Mouse (Mus musculus) MEL (cell line): ENCODE measurements around the gene Cln5.

ENCODE experiments used
- BHLHE40 ChIP-seq: IDR thresholded peaks from 2 replicates; pipeline ENCODE4 v1.6.1; 2012; ENCODE audit warnings: low read depth, mild to moderate bottlenecking, inconsistent platforms, low read length, improper control_type of control experiment, borderline replicate concordance
- CTCF ChIP-seq, 3 experiments: IDR thresholded peaks in 2 of 3; conservative IDR thresholded peaks in 1 of 3; 2 replicates each; pipeline ENCODE4 v1.5.1; 2011 to 2012; ENCODE audit warnings: low read length in 3 of 3, low read depth in 2 of 3, mild to moderate bottlenecking in 2 of 3, improper control_type of control experiment in 1 of 3, inconsistent platforms in 1 of 3, mixed read lengths in 1 of 3, moderate library complexity in 1 of 3; ENCODE audit not compliant: control insufficient read depth in 1 of 3, insufficient read depth in 1 of 3, poor library complexity in 1 of 3, severe bottlenecking in 1 of 3
- E2F4 ChIP-seq: IDR thresholded peaks from 2 replicates; pipeline ENCODE4 v1.6.1; 2011; ENCODE audit warnings: low read depth, low read length, improper control_type of control experiment, borderline replicate concordance
- JUND ChIP-seq: IDR thresholded peaks from 2 replicates; pipeline ENCODE4 v1.6.1; 2011; ENCODE audit warnings: low read depth, mild to moderate bottlenecking, improper control_type of control experiment, low read length
- MAFK ChIP-seq: IDR thresholded peaks from 2 replicates; pipeline ENCODE4 v1.6.1; 2011; ENCODE audit warnings: low read depth, mild to moderate bottlenecking, low read length, improper control_type of control experiment, borderline replicate concordance
- MEF2A ChIP-seq: IDR thresholded peaks from 2 replicates; pipeline ENCODE4 v1.6.1; 2014; ENCODE audit warnings: low read depth, mild to moderate bottlenecking, inconsistent platforms, low read length, improper control_type of control experiment; ENCODE audit not compliant: poor library complexity, insufficient replicate concordance, severe bottlenecking; ENCODE audit errors: extremely low read depth
- MXI1 ChIP-seq: IDR thresholded peaks from 2 replicates; pipeline ENCODE4 v1.6.1; 2011; ENCODE audit warnings: mild to moderate bottlenecking, low read depth, low read length, improper control_type of control experiment
- NELFE ChIP-seq: IDR thresholded peaks from 2 replicates; pipeline ENCODE4 v1.6.1; 2011; ENCODE audit warnings: low read depth, low read length, improper control_type of control experiment
- NRF1 ChIP-seq: IDR thresholded peaks from 2 replicates; pipeline ENCODE4 v1.6.1; 2014; ENCODE audit warnings: low read depth, mild to moderate bottlenecking, inconsistent platforms, low read length, improper control_type of control experiment, moderate library complexity; ENCODE audit not compliant: poor library complexity, insufficient read depth, severe bottlenecking
- POLR2A ChIP-seq, 2 experiments: IDR thresholded peaks; 2 replicates each; pipeline ENCODE4 v1.6.1; 2011 to 2012; ENCODE audit warnings: low read length in 2 of 2, mild to moderate bottlenecking in 2 of 2, control low read depth in 1 of 2, improper control_type of control experiment in 1 of 2, low read depth in 1 of 2, moderate library complexity in 1 of 2; ENCODE audit not compliant: control insufficient read depth in 1 of 2, insufficient read depth in 1 of 2, poor library complexity in 1 of 2
- POLR2AphosphoS2 ChIP-seq: IDR thresholded peaks from 2 replicates; pipeline ENCODE4 v1.6.1; 2011; ENCODE audit warnings: low read length, improper control_type of control experiment
- RAD21 ChIP-seq: IDR thresholded peaks from 2 replicates; pipeline ENCODE4 v1.6.1; 2011; ENCODE audit warnings: mild to moderate bottlenecking, low read depth, low read length, improper control_type of control experiment

DNA sequence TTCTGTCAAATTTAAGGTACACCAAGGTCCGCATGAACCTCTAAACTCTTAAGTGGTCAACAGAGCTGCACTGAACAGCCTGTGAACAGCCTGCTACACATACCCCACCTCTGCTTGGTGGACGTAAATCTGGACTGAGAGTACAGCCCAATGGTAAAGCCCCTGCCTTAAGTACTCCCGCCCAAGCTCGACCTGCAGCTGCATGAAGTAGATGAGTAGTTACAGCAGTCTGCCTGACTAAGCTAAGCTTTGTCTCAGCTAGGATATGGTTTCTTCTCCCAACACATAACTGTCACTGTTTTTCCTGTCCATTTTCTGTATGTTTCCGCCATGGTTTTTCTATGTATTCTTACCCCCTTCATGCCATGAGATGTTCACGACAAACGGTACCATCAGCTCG lies 25.8 kb downstream of the Cln5 start:
- TF ChIP-seq CTCF (IDR thresholded peaks at IDR 0.05 in 2 of 3, conservative IDR thresholded peaks at IDR 0.05 in 1 of 3; ENCODE audit: control insufficient read depth in 1 of 3, insufficient read depth in 1 of 3, low read depth in 2 of 3, low read length in 3 of 3, poor library complexity in 1 of 3, severe bottlenecking in 1 of 3) = no peak
- TF ChIP-seq E2F4 = no peak
- no peak for TF ChIP-seq NELFE
- TF ChIP-seq BHLHE40 = no peak
- TF ChIP-seq POLR2AphosphoS2 = no peak
- TF ChIP-seq MXI1 = no peak
- TF ChIP-seq MEF2A = no peak
- no peak for TF ChIP-seq MAFK
- no peak for TF ChIP-seq RAD21
- TF ChIP-seq POLR2A (IDR thresholded peaks at IDR 0.05; ENCODE audit: control insufficient read depth in 1 of 2, insufficient read depth in 1 of 2, low read depth in 1 of 2, low read length in 2 of 2, poor library complexity in 1 of 2) = no peak
- no peak for TF ChIP-seq JUND
- TF ChIP-seq NRF1 = no peak
